Mouse (Mus musculus) liver, adult (tissue): ENCODE data around the gene Spop.

ENCODE experiments used
- GATA4 ChIP-seq: IDR thresholded peaks from 2 replicates; pipeline ENCODE4 v1.6.1; 2014; ENCODE audit warnings: mild to moderate bottlenecking, low read length; ENCODE audit not compliant: insufficient replicate concordance

The Spop gene

GRCm38 (mm10) chr11:95446580-95447305 lies 32.9 kb downstream of the Spop start:
- TF ChIP-seq GATA4: no peak

GRCm38 (mm10) chr11:95448346-95448745 lies 34.5 kb downstream of the Spop start:
- TF ChIP-seq GATA4: no peak

GRCm38 (mm10) chr11:95455331-95455730 lies 41.5 kb downstream of the Spop start:
- TF ChIP-seq GATA4: no peak

- TF ChIP-seq GATA4: no peak
Observed at GRCm38 (mm10) chr11:95460872-95461271, 47.0 kb downstream of the Spop start.

- no peak for TF ChIP-seq GATA4
Observed at GRCm38 (mm10) chr11:95462168-95462567, 48.3 kb downstream of the Spop start.

GRCm38 (mm10) chr11:95467731-95468130 lies 53.9 kb downstream of the Spop start:
- no peak for TF ChIP-seq GATA4

- no peak for TF ChIP-seq GATA4
Observed at GRCm38 (mm10) chr11:95472942-95473341, 59.1 kb downstream of the Spop start.

GRCm38 (mm10) chr11:95473456-95473855 lies 59.6 kb downstream of the Spop start:
- TF ChIP-seq GATA4: no peak

- TF ChIP-seq GATA4: no peak
Observed at GRCm38 (mm10) chr11:95476323-95476722, 62.4 kb downstream of the Spop start.

- TF ChIP-seq GATA4: no peak
Observed at GRCm38 (mm10) chr11:95479458-95479857, 65.6 kb downstream of the Spop start.

- TF ChIP-seq GATA4: no peak
Observed at GRCm38 (mm10) chr11:95480662-95481061, 66.8 kb downstream of the Spop start.

GRCm38 (mm10) chr11:95485634-95486033 lies 71.8 kb downstream of the Spop start:
- TF ChIP-seq GATA4: no peak

- no peak for TF ChIP-seq GATA4
Observed at GRCm38 (mm10) chr11:95487237-95487636, 73.4 kb downstream of the Spop start.

- no peak for TF ChIP-seq GATA4
Observed at GRCm38 (mm10) chr11:95490104-95490503, 76.2 kb downstream of the Spop start.

- no peak for TF ChIP-seq GATA4
Observed at GRCm38 (mm10) chr11:95492256-95492655, 78.4 kb downstream of the Spop start.

GRCm38 (mm10) chr11:95493010-95493409 lies 79.1 kb downstream of the Spop start:
- TF ChIP-seq GATA4: no peak

- no peak for TF ChIP-seq GATA4
Observed at GRCm38 (mm10) chr11:95493950-95494349, 80.1 kb downstream of the Spop start.
